Mouse (Mus musculus) embryonic facial prominence, embryonic 10.5 days (tissue): ENCODE data around the gene Ccm2l. TPM values are rescaled to one million over a fixed set of nuclear protein-coding genes. Genes with fewer than 3 reads are reported as not detected.
A peak's percentile ranks its signal among the peaks of the same experiment; 100 is the strongest.

Experiments used
- DNase-seq: peaks from one replicate; pipeline ENCODE4 v3.0.0-alpha.2; 2017; ENCODE audit warnings: low spot score
- H3K27ac ChIP-seq: fragments of 300-500 bp; sonication (generic); replicated peaks from 2 replicates; pipeline ENCODE4 v1.5.1; 2016; ENCODE audit warnings: mild to moderate bottlenecking
- H3K27me3 ChIP-seq: fragments of 300-500 bp; sonication (generic); replicated peaks from 2 replicates; pipeline ENCODE4 v1.6.1; 2016; ENCODE audit warnings: low read depth, mild to moderate bottlenecking; ENCODE audit not compliant: poor library complexity, severe bottlenecking
- H3K36me3 ChIP-seq: fragments of 300-500 bp; sonication (generic); replicated peaks from 2 replicates; pipeline ENCODE4 v1.6.1; 2016; ENCODE audit warnings: mild to moderate bottlenecking, moderate library complexity
- H3K4me1 ChIP-seq: fragments of 300-500 bp; sonication (generic); 2 replicates; pipeline ENCODE4 v1.6.1; 2016
- H3K4me3 ChIP-seq: fragments of 300-500 bp; sonication (generic); 2 replicates; pipeline ENCODE4 v1.5.1; 2016; ENCODE audit warnings: mild to moderate bottlenecking, moderate library complexity
- H3K9me3 ChIP-seq: fragments of 300-500 bp; sonication (generic); 2 replicates; pipeline ENCODE4 v1.6.1; 2016; ENCODE audit warnings: mild to moderate bottlenecking
- WGBS: fragments of 180-500 bp; shearing (Covaris S2); methylation state at CpG from one replicate; pipeline ENCODE4 v1.1.7; 2016; 5-methylcytosine and 5-hydroxymethylcytosine counted together
- polyA plus RNA-seq: library from polyadenylated mRNA; unstranded; fragments of >200 nt; fragmentation: Nextera tagmentation; extraction: Ambion mirVana; gene quantifications from 2 replicates; pipeline ENCODE4 v1.2.1, GENCODE M21; 2016

Gene Ccm2l
- polyA plus RNA-seq, 1 experiment from 2014 or later: 1.2 TPM

DNA sequence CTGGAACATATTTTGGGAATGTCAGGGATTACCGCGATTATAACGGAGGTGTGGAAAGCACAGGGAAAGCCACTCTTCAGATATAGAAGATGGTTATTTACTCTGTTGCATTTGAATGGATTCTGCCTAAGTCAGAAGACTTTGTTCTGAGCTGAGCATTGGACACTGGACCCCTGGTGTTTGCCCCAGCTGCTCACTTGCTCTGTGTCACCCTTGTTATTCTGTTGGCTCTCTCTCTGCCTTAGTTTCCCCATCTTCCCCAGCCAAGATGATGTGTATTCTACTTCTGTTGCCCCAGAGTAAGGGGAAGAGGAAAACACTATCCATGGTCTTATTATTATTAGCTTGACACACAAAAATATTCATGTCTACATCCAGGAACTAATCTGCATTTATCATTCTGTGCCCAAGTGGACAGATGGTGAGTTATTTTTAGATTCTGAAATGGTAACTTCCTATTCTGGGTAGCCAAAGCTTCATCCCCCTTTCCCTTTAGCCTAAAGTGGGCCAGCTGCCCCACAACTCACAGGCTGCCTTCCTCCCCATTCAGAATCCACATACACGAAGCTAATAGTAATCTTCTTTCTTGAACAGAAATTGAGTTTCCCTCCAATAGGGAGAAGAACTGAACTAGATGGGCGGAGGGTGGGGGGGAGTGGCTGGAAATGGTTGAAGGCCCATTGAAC, 32.1 kb upstream of the Ccm2l start:
- H3K27me3 ChIP-seq: peaks cover 73% of the 10 kb centered on the region
- no peaks in the 10 kb centered on the region for H3K9me3 ChIP-seq
- H3K27ac ChIP-seq: no peak overlapping the region
- H3K4me1 ChIP-seq: peaks cover 22% of the 10 kb centered on the region
- H3K4me3 ChIP-seq: peak overlapping the region; percentile 64; the same call in 1 of the 2 replicates
- H3K36me3 ChIP-seq: no peaks in the 10 kb centered on the region
- no peak for DNase-seq
- WGBS: 72% methylated on average over 5 of the region's 5 CpGs

DNA sequence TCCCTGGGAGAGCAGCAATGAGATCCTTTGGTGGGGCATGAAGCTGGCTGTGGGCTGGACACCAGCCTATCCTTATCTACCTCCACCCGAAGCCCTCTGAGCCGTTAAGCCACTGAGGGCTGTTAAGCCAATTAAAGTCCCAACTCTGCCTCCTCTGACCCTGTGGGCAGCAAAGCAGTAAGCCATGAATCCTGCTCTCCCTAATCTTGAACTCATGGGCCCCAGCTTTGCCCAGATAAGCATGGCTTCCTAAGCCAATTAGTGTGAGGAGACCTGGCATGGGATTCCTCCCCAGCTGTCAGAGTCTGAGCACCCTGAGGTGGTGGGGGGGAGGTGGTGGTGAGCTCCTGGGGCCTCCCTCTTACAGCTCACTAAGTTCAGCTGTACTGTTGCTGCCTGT, 29.1 kb upstream of the Ccm2l start:
- Histone ChIP-seq H3K9me3 (no peaks in the 10 kb centered on the region), H3K36me3 (no peaks in the 10 kb centered on the region), H3K27ac (no peak overlapping the region), H3K4me3 (no peak overlapping the region), H3K4me1 (peaks cover 17% of the 10 kb centered on the region), H3K27me3 (peaks cover 50% of the 10 kb centered on the region)
- 41% methylated on average over 2 of the region's 2 CpGs for WGBS
- no peak for DNase-seq

DNA sequence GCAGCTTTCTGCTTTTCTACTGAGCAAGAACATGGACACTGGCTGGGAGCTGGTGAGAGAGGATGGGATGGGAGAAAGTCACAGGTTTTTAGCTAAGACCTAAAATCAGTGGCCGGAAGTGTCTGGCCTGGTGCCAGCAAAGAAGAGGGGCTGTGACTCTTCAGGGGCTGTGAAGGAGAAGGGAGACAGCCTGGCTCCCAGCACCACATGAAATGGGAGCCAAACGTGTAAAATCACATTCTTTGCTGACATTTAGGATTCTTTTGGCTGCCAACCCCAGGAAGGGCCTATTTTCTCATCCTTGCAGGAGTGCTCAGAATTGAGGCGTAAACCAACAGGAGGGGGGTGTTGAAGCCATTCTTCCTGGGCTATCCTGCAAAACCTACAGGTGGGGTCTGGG, 21.9 kb upstream of the Ccm2l start:
- H3K9me3 ChIP-seq: no peaks in the 10 kb centered on the region
- H3K27me3 ChIP-seq: peaks cover 21% of the 10 kb centered on the region
- no peak for DNase-seq
- no peak overlapping the region for H3K4me3 ChIP-seq
- WGBS: 63% methylated on average over 3 of the region's 3 CpGs
- H3K36me3 ChIP-seq: no peaks in the 10 kb centered on the region
- peaks cover 5% of the 10 kb centered on the region; the same call in 1 of the 2 replicates for H3K4me1 ChIP-seq
- no peak overlapping the region for H3K27ac ChIP-seq

DNA sequence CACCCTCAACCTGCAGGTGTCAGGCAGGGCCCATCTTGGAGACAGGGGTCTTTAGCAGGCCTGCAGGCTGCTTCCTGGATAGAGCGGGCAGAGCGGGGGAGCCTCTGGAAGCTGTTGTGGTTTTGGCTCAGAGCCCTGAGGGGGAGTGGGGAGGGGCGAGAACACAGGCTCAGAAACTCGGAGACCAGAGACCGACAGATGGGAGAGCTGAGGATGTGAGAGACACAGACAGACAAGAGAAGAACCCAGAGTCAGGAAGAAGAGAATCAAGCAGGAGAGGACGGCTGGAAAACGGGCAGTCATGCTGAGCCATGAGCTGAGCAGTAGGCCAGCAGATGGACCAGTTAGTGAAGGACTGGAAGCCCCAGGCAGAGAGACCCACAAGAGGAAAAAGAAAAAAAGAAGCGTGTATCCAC, 19.9 kb upstream of the Ccm2l start:
- DNase-seq: no peak
- no peak overlapping the region for H3K27ac ChIP-seq

DNA sequence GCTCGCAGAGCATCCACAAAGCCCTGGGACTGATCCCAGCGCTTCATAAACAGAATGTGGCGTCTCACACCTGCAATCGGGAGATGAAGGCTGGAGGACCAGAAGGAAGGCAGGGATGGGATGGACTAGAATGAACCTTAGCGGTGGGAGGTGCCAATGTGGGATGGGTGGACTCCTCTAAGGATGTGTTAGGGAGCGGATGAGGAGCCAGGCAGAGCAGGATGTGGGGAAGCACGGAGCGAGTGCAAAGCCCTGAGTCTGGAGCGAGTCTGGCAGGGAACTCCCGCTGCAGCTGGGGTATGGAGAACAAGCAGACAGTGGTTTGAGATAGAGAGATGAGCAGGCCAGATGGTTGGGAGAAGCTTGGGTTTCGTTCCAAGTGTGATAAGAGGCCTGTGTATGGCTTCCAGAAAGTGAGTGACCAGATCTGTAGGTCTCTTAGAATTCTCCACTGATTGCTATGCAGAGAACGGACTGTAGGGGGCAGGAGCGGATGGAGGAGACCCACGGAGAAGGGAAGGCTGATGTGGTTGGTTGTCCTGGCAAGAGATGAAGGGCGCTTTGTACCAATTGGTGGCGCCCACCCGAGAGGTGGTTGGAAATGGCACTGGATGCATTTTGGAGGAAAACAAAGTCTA, 17.8 kb upstream of the Ccm2l start:
- H3K4me1 ChIP-seq: peaks cover 11% of the 10 kb centered on the region
- no peak overlapping the region for H3K27ac ChIP-seq
- peaks cover 56% of the 10 kb centered on the region for H3K27me3 ChIP-seq
- WGBS: 43% methylated on average over 17 of the region's 17 CpGs
- no peaks in the 10 kb centered on the region for H3K36me3 ChIP-seq
- DNase-seq: peak; percentile 56
- H3K9me3 ChIP-seq: no peaks in the 10 kb centered on the region
- no peak overlapping the region for H3K4me3 ChIP-seq

More for the DNA sequence above, 19.9 kb upstream of the Ccm2l start:
- Histone ChIP-seq H3K4me3 (no peak overlapping the region), H3K27me3 (peaks cover 35% of the 10 kb centered on the region), H3K36me3 (no peaks in the 10 kb centered on the region), H3K9me3 (no peaks in the 10 kb centered on the region), H3K4me1 (0 out of 2 replicates have a peak, but pooled peaks cover 4% of the 10 kb centered on the region)
- WGBS: 28% methylated on average over 8 of the region's 8 CpGs

DNA sequence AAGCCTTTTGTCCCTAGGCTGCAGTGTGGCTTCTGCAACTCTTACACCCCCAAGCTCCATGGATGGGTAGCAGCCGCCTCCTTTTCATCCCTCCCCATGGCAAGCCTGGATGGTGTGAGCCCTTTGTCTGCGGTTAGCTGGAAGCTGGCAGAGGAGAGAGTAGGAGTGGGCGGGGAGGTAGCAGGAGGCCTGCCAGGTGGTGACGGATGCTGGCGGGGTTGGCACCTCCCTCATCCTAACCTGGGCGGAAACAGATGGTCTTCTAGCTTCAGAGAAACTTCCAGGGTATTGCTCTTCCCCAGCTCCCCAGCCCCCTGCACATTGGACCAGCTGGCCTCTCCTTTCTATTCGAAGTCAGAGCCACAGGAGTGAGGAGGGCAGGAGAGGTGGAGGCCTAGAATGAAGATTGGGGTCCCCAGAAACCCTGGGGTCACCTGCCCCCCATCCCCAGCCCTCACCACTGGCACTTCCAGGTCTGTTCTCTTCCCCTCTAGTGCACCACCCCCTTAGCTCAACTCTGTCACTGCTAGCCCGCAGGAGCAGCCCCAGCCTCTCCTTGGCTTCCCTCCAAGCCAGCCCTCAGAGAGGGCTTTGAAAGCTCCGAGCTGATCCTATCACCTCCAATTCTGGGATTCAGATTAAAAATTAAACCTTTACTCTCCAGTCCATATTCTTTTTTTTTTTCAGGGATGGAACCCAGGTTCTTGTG, 16.3 kb upstream of the Ccm2l start:
- DNase-seq: no peak
- peaks cover 12% of the 10 kb centered on the region for H3K4me1 ChIP-seq
- peaks cover 71% of the 10 kb centered on the region for H3K27me3 ChIP-seq
- no peaks in the 10 kb centered on the region for H3K9me3 ChIP-seq
- H3K4me3 ChIP-seq: no peak overlapping the region
- no peak overlapping the region for H3K27ac ChIP-seq
- H3K36me3 ChIP-seq: no peaks in the 10 kb centered on the region
- WGBS: 52% methylated on average over 9 of the region's 9 CpGs

DNA sequence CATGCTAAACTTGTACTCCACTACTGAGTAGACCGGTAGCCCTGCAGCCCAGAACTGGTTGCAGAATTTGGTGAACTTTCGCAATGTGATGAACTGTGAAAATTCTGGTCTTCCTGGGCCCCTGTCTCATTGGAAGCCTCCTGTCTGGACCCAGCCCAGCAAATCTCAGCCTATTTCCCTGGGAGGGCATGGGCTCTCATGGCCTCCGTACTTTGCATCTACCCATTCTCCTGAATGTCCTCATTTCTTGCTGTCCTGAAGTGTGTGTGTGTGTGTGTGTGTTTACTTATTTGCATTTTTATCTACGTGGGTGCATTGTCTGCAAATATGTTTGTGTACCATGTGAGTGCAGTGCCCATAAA, 15.8 kb upstream of the Ccm2l start:
- H3K9me3 ChIP-seq: no peaks in the 10 kb centered on the region
- H3K27me3 ChIP-seq: peaks cover 76% of the 10 kb centered on the region
- peaks cover 12% of the 10 kb centered on the region for H3K4me1 ChIP-seq
- H3K4me3 ChIP-seq: no peak overlapping the region
- no peaks in the 10 kb centered on the region for H3K36me3 ChIP-seq
- no peak for DNase-seq
- WGBS: 86% methylated on average over 4 of the region's 4 CpGs
- no peak overlapping the region for H3K27ac ChIP-seq

DNA sequence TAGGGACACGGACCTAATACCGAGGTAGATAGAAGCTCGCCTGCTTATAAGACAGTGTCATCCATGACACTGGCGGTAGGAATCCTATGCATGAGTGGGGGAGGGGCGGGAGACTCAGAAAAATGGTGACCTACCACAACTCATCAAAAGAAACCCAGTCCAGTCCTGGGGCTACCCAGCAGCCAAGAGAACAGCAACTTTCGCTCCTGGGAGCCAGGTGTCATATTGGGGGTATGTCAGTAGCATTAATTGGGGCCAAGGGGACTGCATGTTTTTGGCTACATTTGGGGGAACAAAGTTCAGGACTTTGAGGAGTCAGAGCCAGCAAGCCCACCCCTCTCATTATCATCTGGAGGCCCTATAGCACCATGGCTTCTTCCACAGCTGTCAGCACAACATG, 14.7 kb upstream of the Ccm2l start:
- H3K27ac ChIP-seq: no peak overlapping the region
- H3K9me3 ChIP-seq: no peaks in the 10 kb centered on the region
- peaks cover 8% of the 10 kb centered on the region for H3K4me1 ChIP-seq
- H3K36me3 ChIP-seq: no peaks in the 10 kb centered on the region
- no peak for DNase-seq
- 83% methylated on average over 6 of the region's 6 CpGs for WGBS
- peaks cover 78% of the 10 kb centered on the region for H3K27me3 ChIP-seq
- H3K4me3 ChIP-seq: no peak overlapping the region

DNA sequence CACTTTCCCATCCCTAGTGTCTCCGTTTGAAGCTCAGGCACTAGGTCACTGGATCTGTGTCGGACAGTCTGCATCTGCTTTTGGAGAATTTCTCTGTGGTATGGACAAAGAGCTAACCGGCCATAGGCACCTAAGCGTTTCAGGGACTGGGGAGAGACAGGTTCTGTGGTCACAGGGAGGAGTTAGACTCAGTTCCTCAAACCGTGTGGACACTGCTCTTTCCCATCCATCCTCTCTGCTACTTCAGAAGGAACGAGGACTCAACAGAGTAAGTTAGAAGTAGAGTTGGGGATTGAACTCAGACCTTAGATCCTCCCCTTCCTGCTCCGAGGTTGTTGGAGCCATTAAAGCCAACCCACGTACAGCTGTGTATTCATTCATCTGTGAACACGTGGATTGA, 14.2 kb upstream of the Ccm2l start:
- 78% methylated on average over 9 of the region's 9 CpGs for WGBS

DNA sequence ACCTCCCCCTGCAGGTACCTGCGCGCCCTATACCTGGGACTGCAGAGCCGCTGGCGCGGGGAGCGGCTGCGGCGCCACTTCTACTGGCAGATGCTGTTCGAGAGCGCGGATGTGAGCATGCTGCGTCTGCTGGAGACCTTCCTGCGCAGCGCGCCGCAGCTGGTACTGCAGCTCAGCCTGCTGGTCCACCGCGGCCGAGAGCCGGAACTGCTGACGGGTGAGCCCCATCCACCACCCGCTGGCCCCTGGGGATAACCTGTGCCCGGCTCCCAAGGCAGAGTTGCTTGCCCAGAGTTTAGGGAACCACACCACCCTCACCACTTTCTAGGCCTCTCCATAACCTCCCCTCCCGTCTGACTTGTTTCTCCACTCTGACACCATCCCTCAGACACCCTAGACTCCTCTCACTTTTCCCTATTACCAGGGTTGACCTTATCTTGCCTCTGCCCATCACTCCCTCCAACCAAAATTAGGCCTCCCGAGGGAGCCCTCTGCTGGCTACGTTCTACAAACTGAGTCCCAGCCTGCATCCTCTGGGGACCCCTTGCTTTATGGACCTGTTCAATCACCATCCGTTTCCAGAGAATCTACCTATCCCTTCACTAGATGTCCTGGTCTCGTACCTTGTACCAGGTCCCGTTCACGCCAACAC, 12.9 kb upstream of the Ccm2l start:
- H3K27ac ChIP-seq: no peak overlapping the region
- H3K27me3 ChIP-seq: peaks cover 72% of the 10 kb centered on the region
- no peaks in the 10 kb centered on the region for H3K9me3 ChIP-seq
- peaks cover 8% of the 10 kb centered on the region for H3K4me1 ChIP-seq
- DNase-seq: no peak
- peak overlapping the region; percentile 34; the same call in 1 of the 2 replicates for H3K4me3 ChIP-seq
- H3K36me3 ChIP-seq: no peaks in the 10 kb centered on the region
- WGBS: 9% methylated on average over 30 of the region's 30 CpGs

More for the DNA sequence above, 14.2 kb upstream of the Ccm2l start:
- Histone ChIP-seq H3K36me3 (no peaks in the 10 kb centered on the region), H3K27ac (no peak overlapping the region), H3K27me3 (peaks cover 78% of the 10 kb centered on the region), H3K4me3 (no peak overlapping the region), H3K9me3 (no peaks in the 10 kb centered on the region), H3K4me1 (peaks cover 8% of the 10 kb centered on the region)
- DNase-seq: no peak

DNA sequence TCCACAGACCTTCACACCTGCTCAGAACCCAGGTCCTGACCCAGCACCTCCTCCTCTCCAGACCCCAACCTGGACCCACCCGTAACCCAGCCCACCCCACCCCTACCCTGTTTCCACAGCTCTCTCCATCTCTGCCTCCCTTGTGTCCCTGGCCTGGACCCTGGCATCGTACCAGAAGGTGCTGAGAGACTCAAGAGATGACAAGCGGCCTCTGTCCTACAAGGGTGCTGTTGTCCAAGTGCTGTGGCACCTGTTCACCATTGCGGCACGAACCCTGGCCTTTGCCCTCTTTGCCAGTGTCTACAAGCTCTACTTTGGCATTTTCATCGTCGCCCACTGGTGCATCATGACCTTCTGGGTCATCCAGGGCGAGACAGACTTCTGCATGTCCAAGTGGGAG, 11.9 kb upstream of the Ccm2l start:
- H3K36me3 ChIP-seq: no peaks in the 10 kb centered on the region
- no peak for DNase-seq
- H3K27ac ChIP-seq: no peak overlapping the region
- no peak overlapping the region for H3K4me3 ChIP-seq
- H3K4me1 ChIP-seq: peaks cover 8% of the 10 kb centered on the region
- WGBS: 89% methylated on average over 8 of the region's 8 CpGs
- peaks cover 67% of the 10 kb centered on the region for H3K27me3 ChIP-seq
- no peaks in the 10 kb centered on the region for H3K9me3 ChIP-seq

DNA sequence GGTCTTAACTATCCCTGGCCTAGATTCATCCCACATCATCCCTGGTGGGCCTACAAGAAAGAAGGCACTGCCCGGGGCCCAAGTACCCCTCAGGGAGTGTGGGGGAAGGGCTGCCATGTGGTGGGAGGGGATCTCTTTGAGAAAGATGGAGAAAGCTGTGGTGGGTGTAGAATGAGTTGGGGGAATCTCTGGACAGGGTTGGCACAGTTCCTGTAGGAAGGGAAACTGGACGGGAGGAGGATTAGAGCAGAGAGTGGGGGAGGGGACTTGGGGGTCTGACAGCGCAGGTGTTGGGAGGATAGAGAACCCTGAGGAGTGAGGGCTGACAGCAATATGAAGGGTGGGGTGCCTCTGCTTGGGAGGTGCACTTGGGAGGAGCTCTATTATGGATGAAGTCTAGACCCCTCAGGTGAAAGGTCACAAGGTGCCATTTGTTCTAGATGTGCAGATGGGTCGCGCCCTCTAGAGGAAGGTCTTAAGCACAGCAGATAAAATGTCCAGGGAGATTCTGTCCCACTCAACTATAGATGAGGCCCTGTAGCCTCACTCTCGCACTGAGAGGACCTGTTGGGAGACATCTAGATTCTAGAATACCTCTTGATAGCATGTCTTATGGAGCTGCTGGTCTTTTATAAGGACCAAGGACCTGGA, 10.4 kb upstream of the Ccm2l start:
- Histone ChIP-seq H3K9me3 (no peaks in the 10 kb centered on the region), H3K27ac (no peak overlapping the region), H3K27me3 (peaks cover 58% of the 10 kb centered on the region), H3K4me1 (peaks cover 8% of the 10 kb centered on the region), H3K36me3 (no peaks in the 10 kb centered on the region), H3K4me3 (no peak overlapping the region)
- DNase-seq: no peak
- WGBS: 60% methylated on average over 6 of the region's 6 CpGs
